Mouse (Mus musculus) bone marrow, adult 2 months (tissue): ENCODE measurements around the gene Zfp141. TPM values are rescaled to one million over a fixed set of nuclear protein-coding genes. Genes with fewer than 3 reads are reported as not detected.
"Not testable (repeated sequence)": the region's sequence is repeated elsewhere in the genome, so short reads cannot be mapped to it uniquely, and the experiment has no call there.

Source experiments
- H3K27ac ChIP-seq: fragments of 200-500 bp; 2 replicates; pipeline ENCODE4 v1.5.1; 2012; ENCODE audit warnings: low read depth, mild to moderate bottlenecking, control low read depth, inconsistent platforms, low read length; ENCODE audit not compliant: control insufficient read depth, poor library complexity, insufficient read depth
- H3K4me1 ChIP-seq: fragments of 200-500 bp; 2 replicates; pipeline ENCODE4 v1.6.1; 2011; ENCODE audit warnings: low read length; ENCODE audit not compliant: control insufficient read depth, insufficient read depth
- H3K4me3 ChIP-seq: fragments of 200-500 bp; replicated peaks from 2 replicates; pipeline ENCODE3; 2011; ENCODE audit warnings: mild to moderate bottlenecking, low read depth, low read length, control low read depth; ENCODE audit not compliant: control insufficient read depth
- CTCF ChIP-seq: fragments of 200-500 bp; IDR thresholded peaks from 2 replicates; pipeline ENCODE4 v1.5.1; 2011; ENCODE audit warnings: low read length, control low read depth; ENCODE audit not compliant: control insufficient read depth, insufficient read depth
- POLR2A ChIP-seq: fragments of 200-500 bp; IDR thresholded peaks from 2 replicates; pipeline ENCODE4 v1.6.1; 2011; ENCODE audit warnings: low read depth, mild to moderate bottlenecking, control low read depth, low read length, borderline replicate concordance; ENCODE audit not compliant: control insufficient read depth
- WGBS: fragments of 180-500 bp; shearing (Covaris S2); methylation state at CpG from one replicate; pipeline ENCODE4 v1.1.7; 2018; 5-methylcytosine and 5-hydroxymethylcytosine counted together
- polyA plus RNA-seq: library from polyadenylated mRNA; stranded (reverse); fragments of >200 nt; gene quantifications from 2 replicates; pipeline ENCODE4 v1.2.4, GENCODE M21; 2011; ENCODE audit warnings: low replicate concordance; ENCODE audit not compliant: missing spikeins, insufficient read depth, insufficient read length

Gene Zfp141
- polyA plus RNA-seq = 4.2 and 11.0 TPM in 2 replicates

DNA sequence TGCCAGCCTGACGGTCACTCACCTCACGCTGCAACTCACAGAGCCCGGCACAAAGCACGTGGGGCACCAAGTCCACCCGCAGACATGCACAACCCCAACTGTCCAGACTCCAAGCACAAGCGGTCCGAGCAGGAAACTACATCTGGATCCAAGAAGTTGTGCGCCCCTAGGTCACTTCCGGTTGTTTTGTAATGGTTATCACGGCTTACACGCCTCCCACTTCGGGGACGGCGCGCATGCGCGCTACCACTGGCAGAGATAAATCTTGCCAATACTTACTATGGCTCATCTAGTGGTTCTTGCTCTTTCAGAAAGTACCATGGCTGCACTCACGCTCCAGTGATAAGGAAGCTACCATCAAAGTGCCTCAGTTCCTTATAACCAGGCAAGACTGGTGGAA lies at the start of gene Zfp141:
TSS of gene Zfp141 (minus strand) at position 153 of the 400 bp plus-strand sequence.
- 1% methylated on average over 18 of the region's 18 CpGs for WGBS
- Histone ChIP-seq H3K4me3 (peak within 1 kb of the TSS; percentile 69), H3K27ac (peak within 1 kb of the TSS; percentile 43)
- TF ChIP-seq POLR2A = peak; percentile 36; the same call in 1 of the 2 replicates
- H3K4me1 ChIP-seq = not testable (repeated sequence)

GRCm38 (mm10) chr7:42551766-42552165 lies 46.2 kb upstream of the Zfp141 start:
- Histone ChIP-seq H3K4me1 (no peaks in the 10 kb centered on the region), H3K27ac (no peak overlapping the region), H3K4me3 (no peak overlapping the region)
- WGBS = 67% methylated on average over 3 of the region's 3 CpGs
- TF ChIP-seq POLR2A (no peak), CTCF (no peak)

GRCm38 (mm10) chr7:42505186-42505585 lies 354 bp downstream of the Zfp141 start:
- H3K27ac ChIP-seq = peak overlapping the region; percentile 43
- no peaks in the 10 kb centered on the region; the same call in 1 of the 2 replicates for H3K4me1 ChIP-seq
- WGBS = under 1% methylated on average over 20 of the region's 20 CpGs
- peak overlapping the region; percentile 69 for H3K4me3 ChIP-seq
- TF ChIP-seq POLR2A = no peak
- TF ChIP-seq CTCF = no peak

GRCm38 (mm10) chr7:42498248-42498647 lies 7.3 kb downstream of the Zfp141 start:
- TF ChIP-seq CTCF (no peak), POLR2A (no peak)
- Histone ChIP-seq H3K4me3 (no peak overlapping the region), H3K4me1 (no peaks in the 10 kb centered on the region; the same call in 1 of the 2 replicates)

DNA sequence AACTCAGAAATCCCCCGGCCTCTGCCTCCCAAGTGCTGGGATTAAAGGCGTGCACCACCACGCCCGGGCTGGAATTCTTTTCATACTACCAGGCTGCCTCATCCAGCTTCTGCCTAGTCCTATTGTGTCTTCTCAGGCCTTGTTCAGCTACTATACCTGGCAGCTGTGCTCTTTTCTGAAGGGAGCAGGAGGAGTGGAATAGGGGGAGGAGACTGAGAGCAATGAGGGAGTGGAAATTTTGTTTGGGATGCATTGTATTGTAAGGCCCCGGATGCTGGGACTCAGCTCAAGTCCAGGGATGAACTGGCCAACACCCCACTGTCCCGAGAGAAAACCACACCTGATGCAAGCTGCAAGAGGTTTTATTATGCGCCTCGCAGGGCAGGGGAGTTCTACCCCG lies 8.2 kb downstream of the Zfp141 start:
- Histone ChIP-seq H3K4me1 (no peaks in the 10 kb centered on the region; the same call in 1 of the 2 replicates), H3K4me3 (no peak overlapping the region), H3K27ac (no peak overlapping the region)
- WGBS = 84% methylated on average over 9 of the region's 9 CpGs
- TF ChIP-seq CTCF (no peak), POLR2A (no peak)

More at GRCm38 (mm10) chr7:42498248-42498647, 7.3 kb downstream of the Zfp141 start:
- WGBS = 53% methylated on average over 5 of the region's 5 CpGs
- no peak overlapping the region for H3K27ac ChIP-seq

- 35% methylated on average over 1 of the region's 1 CpGs for WGBS
- no peak overlapping the region for H3K27ac ChIP-seq
- H3K4me3 ChIP-seq = no peak overlapping the region
- H3K4me1 ChIP-seq = no peaks in the 10 kb centered on the region; the same call in 1 of the 2 replicates
- no peak for TF ChIP-seq POLR2A
- no peak for TF ChIP-seq CTCF
Measured at GRCm38 (mm10) chr7:42496202-42496601, 9.3 kb downstream of the Zfp141 start.

DNA sequence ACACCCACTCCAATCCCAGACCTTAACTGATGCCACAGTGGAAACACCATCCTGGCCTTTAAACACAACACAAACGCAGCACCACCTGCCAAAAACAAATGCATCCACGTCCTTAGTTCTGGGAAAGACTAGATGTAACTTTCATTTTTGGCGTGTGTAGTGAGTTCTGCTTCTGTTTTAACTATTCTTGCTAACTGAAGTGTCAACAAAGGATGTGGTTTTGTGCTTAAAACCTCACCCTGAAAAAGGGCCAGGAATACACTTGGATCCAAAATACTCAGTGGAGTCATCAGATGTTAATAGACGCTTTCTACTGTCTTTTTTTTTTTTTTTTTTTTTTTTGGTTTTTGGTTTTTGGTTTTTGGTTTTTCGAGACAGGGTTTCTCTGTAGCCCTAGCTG lies 14.7 kb downstream of the Zfp141 start:
- TF ChIP-seq CTCF = no peak
- no peak overlapping the region for H3K27ac ChIP-seq
- no peak overlapping the region for H3K4me3 ChIP-seq
- H3K4me1 ChIP-seq = no peaks in the 10 kb centered on the region; the same call in 1 of the 2 replicates
- WGBS = 4% methylated on average over 5 of the region's 5 CpGs

DNA sequence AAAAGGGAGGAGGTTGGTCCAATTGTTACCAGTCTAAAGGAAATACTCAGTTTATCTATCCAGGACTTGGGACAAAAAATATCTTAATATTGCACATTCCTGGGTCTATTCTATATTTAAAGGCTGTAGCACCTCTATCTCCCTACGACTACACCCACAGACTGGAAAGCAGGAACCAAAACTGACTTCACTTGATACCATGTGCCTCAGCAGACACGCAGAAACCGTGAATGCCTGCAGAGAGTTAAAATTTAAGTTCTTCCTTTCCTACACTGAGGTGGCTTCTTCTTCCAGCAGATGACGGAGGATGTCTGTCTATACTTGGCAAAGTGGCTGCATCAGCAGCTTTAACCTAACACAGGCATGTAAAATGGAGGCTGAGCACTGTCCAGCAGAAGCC lies 15.2 kb downstream of the Zfp141 start:
- no peak overlapping the region for H3K27ac ChIP-seq
- no peaks in the 10 kb centered on the region; the same call in 1 of the 2 replicates for H3K4me1 ChIP-seq
- WGBS = 21% methylated on average over 4 of the region's 4 CpGs
- no peak overlapping the region for H3K4me3 ChIP-seq
- TF ChIP-seq CTCF (no peak), POLR2A (no peak)

DNA sequence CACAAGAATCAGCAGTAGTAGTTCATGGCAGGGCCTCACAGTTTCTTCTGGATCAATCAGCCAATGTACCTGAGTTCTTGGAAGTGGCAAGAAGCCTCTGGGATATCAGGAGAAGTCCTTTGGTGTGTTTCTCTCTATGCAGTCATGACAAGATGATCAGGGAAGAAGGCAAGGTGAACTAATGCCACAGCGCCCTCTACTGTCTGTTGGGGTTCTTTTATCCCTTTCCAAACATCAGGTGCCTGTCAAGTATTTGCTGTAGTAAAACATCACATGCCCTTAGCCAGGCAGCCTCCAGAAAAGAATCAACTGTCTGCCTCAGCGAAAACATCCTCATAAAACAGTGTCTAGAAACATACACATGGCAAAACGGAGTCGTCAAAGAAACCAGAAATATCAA lies 50.9 kb downstream of the Zfp141 start:
- no peak overlapping the region for H3K4me3 ChIP-seq
- TF ChIP-seq CTCF = no peak
- TF ChIP-seq POLR2A = no peak
- H3K4me1 ChIP-seq = no peaks in the 10 kb centered on the region
- no peak overlapping the region for H3K27ac ChIP-seq
- 56% methylated on average over 4 of the region's 4 CpGs for WGBS
